Mouse (Mus musculus): ENCODE results near the gene Fam198b.

GRCm38 (mm10) chr3:79879246-79879645, 5.1 kb upstream of the Fam198b start:
- TF ChIP-seq CTCF (IDR thresholded peaks at IDR 0.05 in 2 of 3, conservative IDR thresholded peaks at IDR 0.05 in 1 of 3; ENCODE audit: control insufficient read depth in 1 of 3, insufficient read depth in 1 of 3, low read depth in 2 of 3, low read length in 3 of 3, poor library complexity in 1 of 3, severe bottlenecking in 1 of 3) (no peak), POLR2A (IDR thresholded peaks at IDR 0.05; ENCODE audit: control insufficient read depth in 1 of 2, insufficient read depth in 1 of 2, low read depth in 1 of 2, low read length in 2 of 2, poor library complexity in 1 of 2) (no peak), ELF1 (IDR thresholded peaks at IDR 0.05; ENCODE audit: low read depth, low read length) (no peak), MAX (IDR thresholded peaks at IDR 0.05; ENCODE audit: low read length) (no peak), TAL1 (IDR thresholded peaks at IDR 0.05; ENCODE audit: low read length) (no peak), HCFC1 (IDR thresholded peaks at IDR 0.05; ENCODE audit: low read depth, low read length) (no peak), ZNF384 (IDR thresholded peaks at IDR 0.05; ENCODE audit: low read depth, low read length) (no peak), GATA1 (IDR thresholded peaks at IDR 0.05; ENCODE audit: low read depth, low read length) (no peak), EP300 (IDR thresholded peaks at IDR 0.05; ENCODE audit: low read depth in 1 of 2, low read length in 2 of 2) (no peak), USF2 (IDR thresholded peaks at IDR 0.05; ENCODE audit: borderline replicate concordance in 1 of 2, insufficient read depth in 1 of 2, low read depth in 1 of 2, low read length in 2 of 2) (no peak), USF1 (IDR thresholded peaks at IDR 0.05; ENCODE audit: low read depth, low read length) (no peak), MEF2A (IDR thresholded peaks at IDR 0.05; ENCODE audit: extremely low read depth, insufficient replicate concordance, low read depth, low read length, poor library complexity, severe bottlenecking) (no peak), NRF1 (IDR thresholded peaks at IDR 0.05; ENCODE audit: insufficient read depth, low read depth, low read length, poor library complexity, severe bottlenecking) (no peak)

All from MEL (cell line).